Mouse (Mus musculus) lung, postnatal 4 days (tissue): ENCODE measurements around the gene Gm49661.
A peak's percentile ranks its signal among the peaks of the same experiment; 100 is the strongest.

Experiments used
- DNase-seq, 2 experiments: peaks; one replicate each; pipeline ENCODE4 v3.0.0; 2021

Gene Gm49661

GRCm38 (mm10) chr8:84982499-84983011, 13.3 kb upstream of the Gm49661 start:
- peak; percentile 51 to 56 for DNase-seq

GRCm38 (mm10) chr8:84981644-84982498, 12.6 kb upstream of the Gm49661 start:
- peak; percentile 63 to 81 for DNase-seq

GRCm38 (mm10) chr8:84980622-84981358, 11.6 kb upstream of the Gm49661 start:
- DNase-seq: peak; percentile 88 to 93

GRCm38 (mm10) chr8:84979599-84980421, 10.6 kb upstream of the Gm49661 start:
- peak; percentile 95 to 97 for DNase-seq

- DNase-seq: peak; percentile 96 to 98
Observed at GRCm38 (mm10) chr8:84978248-84978940, 9.2 kb upstream of the Gm49661 start, which contains the start of gene Junb. Junb (minus strand) TSS chr8:84978718.

GRCm38 (mm10) chr8:84977435-84978247, 8.4 kb upstream of the Gm49661 start:
- DNase-seq: peak; percentile 80 to 85

GRCm38 (mm10) chr8:84976763-84977434, 7.7 kb upstream of the Gm49661 start:
- DNase-seq: no peak

- DNase-seq: peak; percentile 96 to 98
Observed at GRCm38 (mm10) chr8:84976031-84976762, 7.0 kb upstream of the Gm49661 start.

GRCm38 (mm10) chr8:84975434-84975833, 6.2 kb upstream of the Gm49661 start:
- peak; percentile 76 to 88 for DNase-seq

GRCm38 (mm10) chr8:84974543-84975142, 5.4 kb upstream of the Gm49661 start:
- no peak for DNase-seq

- DNase-seq: peak in 1 of 2 experiments; percentile 80
Observed at GRCm38 (mm10) chr8:84973803-84974542, 4.7 kb upstream of the Gm49661 start.

- no peak for DNase-seq
Observed at GRCm38 (mm10) chr8:84973079-84973478, 3.8 kb upstream of the Gm49661 start.

- no peak for DNase-seq
Observed at GRCm38 (mm10) chr8:84970913-84971312, 1.7 kb upstream of the Gm49661 start.

GRCm38 (mm10) chr8:84970135-84970790, 1.0 kb upstream of the Gm49661 start:
- no peak for DNase-seq

- DNase-seq: no peak
Observed at GRCm38 (mm10) chr8:84968650-84969049, 583 bp downstream of the Gm49661 start.

GRCm38 (mm10) chr8:84967532-84968304, 1.5 kb downstream of the Gm49661 start:
- no peak for DNase-seq

GRCm38 (mm10) chr8:84966603-84967002, 2.6 kb downstream of the Gm49661 start:
- DNase-seq: no peak
